18 mouse cellular contexts compared by ENCODE assay signal in genomic region chr10:72981359-72981758, GRCm38 (mm10).
DNase-seq lines count a peak whose midpoint lies in the region.
"Had no signal": no experiment of that assay in that cellular context is flagged by ENCODE, and none has a peak within 500 bp of the region (broad histone marks: within the 10 kb centered on the region; RNA-seq: fewer than 3 reads in every experiment).

No protein-coding gene starts in this region.

- peak; percentile 67 for DNase-seq in heart, adult 11 months
- no peak for DNase-seq in heart, adult 8-10 months (ENCODE audit: low spot score)
- DNase-seq in left cerebral cortex, postnatal 25 days (ENCODE audit: low spot score in 2 of 2) = peak; percentile 4 to 8
- no peak for DNase-seq in left cerebral cortex, adult 18-20 months (ENCODE audit: low spot score in 2 of 2)
- peak; percentile 50 for DNase-seq in brain, adult 2 months (ENCODE audit: low read depth, low spot score)
- DNase-seq in right cerebral cortex, postnatal 14 days = peak; percentile 4
- DNase-seq in cerebellum, postnatal 25 days = no peak
- no peak for DNase-seq in gastrocnemius, postnatal 36 days
- DNase-seq: adrenal gland, adult 8-10 months; cerebellum, adult 2 months; cerebellum, postnatal 36 days; embryo, embryonic 11 days; kidney, adult 8-10 months; kidney, postnatal 14 days; liver, embryonic 13.5 days; lung, adult 2 months; lung, postnatal 14 days; thymus, postnatal 36 days had no signal

- intact Hi-C loops in left cerebral cortex, postnatal 25 days (cut with DNase I) = no loop called here
- intact Hi-C loops in gastrocnemius, postnatal 36 days (cut with DNase I) = no loop called here

Comparison
In these comparisons a context has a peak if more than half of its experiments do, and no peak if none do; other contexts are left out.
1. DNase-seq: peak in heart, adult 11 months (single experiment), left cerebral cortex, postnatal 25 days (2 of 2), brain, adult 2 months (single experiment) and right cerebral cortex, postnatal 14 days (single experiment); none in heart, adult 8-10 months (single experiment), left cerebral cortex, adult 18-20 months (0 of 2), cerebellum, postnatal 25 days (0 of 2) and gastrocnemius, postnatal 36 days (0 of 2).